Mouse (Mus musculus) heart, embryonic 11.5 days (tissue): ENCODE measurements at regions not wholly inside any gene's neighbourhood (a gene's known extent, or its start where the extent isn't known, plus 50 kb on each side); places are given as distances from the start of the nearest gene placed in this dataset.

ENCODE experiments used
- ATAC-seq: fragments of 200-750 bp; cut with Nextera tagmentation; replicated peaks from 2 replicates; pipeline ENCODE4 v1.8.0; 2017; ENCODE audit warnings: moderate library complexity; ENCODE audit not compliant: insufficient number of reproducible peaks, low FRiP score, low TSS enrichment
- H3K27ac ChIP-seq: fragments of 300-500 bp; sonication (generic); 2 replicates; pipeline ENCODE4 v1.5.1; 2014; ENCODE audit warnings: mild to moderate bottlenecking, low read depth, low read length
- H3K27me3 ChIP-seq: fragments of 300-500 bp; sonication (generic); 2 replicates; pipeline ENCODE4 v1.6.1; 2014; ENCODE audit warnings: mild to moderate bottlenecking, low read length, mixed read lengths; ENCODE audit not compliant: control insufficient read depth, insufficient read depth
- H3K36me3 ChIP-seq: fragments of 300-500 bp; sonication (generic); 2 replicates; pipeline ENCODE4 v1.6.1; 2014; ENCODE audit warnings: mild to moderate bottlenecking, low read length, moderate library complexity, mixed read lengths; ENCODE audit not compliant: control insufficient read depth, insufficient read depth
- H3K4me1 ChIP-seq: fragments of 300-500 bp; sonication (generic); 2 replicates; pipeline ENCODE4 v1.6.1; 2014; ENCODE audit warnings: low read length; ENCODE audit not compliant: control insufficient read depth, insufficient read depth
- H3K4me2 ChIP-seq: fragments of 300-500 bp; sonication (generic); 2 replicates; pipeline ENCODE4 v1.6.1; 2014; ENCODE audit warnings: mild to moderate bottlenecking, moderate library complexity
- H3K4me3 ChIP-seq: fragments of 300-500 bp; sonication (generic); 2 replicates; pipeline ENCODE4 v1.5.1; 2014; ENCODE audit warnings: low read depth, low read length
- H3K9ac ChIP-seq: fragments of 300-500 bp; sonication (generic); 2 replicates; pipeline ENCODE4 v1.6.1; 2014; ENCODE audit warnings: mild to moderate bottlenecking, low read depth, low read length, moderate library complexity
- H3K9me3 ChIP-seq: fragments of 300-500 bp; sonication (generic); replicated peaks from 2 replicates; pipeline ENCODE4 v1.6.1; 2016; ENCODE audit warnings: low read length; ENCODE audit not compliant: control insufficient read depth
- WGBS: fragments of 180-500 bp; shearing (Covaris S2); extraction: QIAGEN DNeasy Blood & Tissue Kit; methylation state at CpG from one replicate; pipeline ENCODE4 v1.1.7; 2014; ENCODE audit not compliant: insufficient replicate concordance; 5-methylcytosine and 5-hydroxymethylcytosine counted together

GRCm38 (mm10) chr8:8826801-8827200 lies 136.5 kb upstream of the Arglu1 start:
- no peak overlapping the region for H3K9ac ChIP-seq
- no peak overlapping the region for H3K4me2 ChIP-seq
- no peaks in the 10 kb centered on the region for H3K9me3 ChIP-seq
- no peak overlapping the region for H3K27ac ChIP-seq
- H3K36me3 ChIP-seq: no peaks in the 10 kb centered on the region
- 76% methylated on average over 9 of the region's 9 CpGs for WGBS
- ATAC-seq: no peak
- no peaks in the 10 kb centered on the region for H3K4me1 ChIP-seq
- H3K4me3 ChIP-seq: no peak overlapping the region
- H3K27me3 ChIP-seq: no peaks in the 10 kb centered on the region

DNA sequence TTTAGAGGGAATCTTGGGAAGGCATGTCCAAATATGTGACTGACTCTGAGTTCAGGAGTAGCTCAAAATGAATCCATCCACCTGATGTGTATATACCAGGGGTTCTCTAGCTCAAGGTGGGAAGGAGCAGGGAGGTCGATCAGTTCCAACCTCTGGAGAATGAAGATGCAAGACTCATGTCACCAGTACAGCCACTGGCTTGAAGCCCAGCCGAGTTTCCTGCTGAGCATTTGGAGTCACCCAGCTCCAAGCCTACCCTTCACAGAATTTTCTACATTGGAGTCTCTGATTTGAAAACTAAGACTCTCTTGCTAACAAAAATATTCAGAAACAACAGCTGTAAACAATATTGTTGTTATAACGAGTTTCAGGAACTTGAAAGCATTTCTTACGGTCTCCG lies 134.6 kb upstream of the Arglu1 start:
- Histone ChIP-seq H3K36me3 (no peaks in the 10 kb centered on the region), H3K4me1 (peaks cover 8% of the 10 kb centered on the region), H3K4me3 (no peak overlapping the region), H3K9me3 (no peaks in the 10 kb centered on the region), H3K4me2 (no peak overlapping the region), H3K9ac (no peak overlapping the region), H3K27ac (no peak overlapping the region), H3K27me3 (no peaks in the 10 kb centered on the region)
- ATAC-seq: no peak
- 79% methylated on average over 5 of the region's 5 CpGs for WGBS

DNA sequence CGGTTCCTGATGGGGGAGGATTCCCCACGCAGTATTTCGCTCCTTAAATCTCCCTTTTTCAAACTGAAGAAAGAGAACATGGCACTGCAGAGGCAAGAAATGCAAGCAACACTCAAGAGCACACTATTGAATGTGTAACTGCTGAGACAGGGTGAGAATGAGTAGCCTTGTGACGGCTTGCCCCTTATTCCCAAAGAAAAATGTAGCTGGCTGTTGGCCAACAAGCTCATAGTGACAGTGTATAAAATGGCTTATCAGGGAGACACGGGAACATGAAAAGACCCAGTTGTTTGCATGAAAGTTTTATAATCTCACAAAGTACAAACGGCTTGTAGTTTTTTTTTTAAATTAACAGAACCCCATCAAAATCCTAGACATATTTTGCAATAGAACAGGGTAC lies 130.8 kb upstream of the Arglu1 start:
- H3K4me2 ChIP-seq: no peak overlapping the region
- H3K9me3 ChIP-seq: no peaks in the 10 kb centered on the region
- WGBS: 51% methylated on average over 6 of the region's 6 CpGs
- ATAC-seq: no peak
- H3K9ac ChIP-seq: no peak overlapping the region
- no peaks in the 10 kb centered on the region for H3K27me3 ChIP-seq
- peaks cover 8% of the 10 kb centered on the region for H3K4me1 ChIP-seq
- H3K4me3 ChIP-seq: no peak overlapping the region
- no peaks in the 10 kb centered on the region for H3K36me3 ChIP-seq
- H3K27ac ChIP-seq: no peak overlapping the region

DNA sequence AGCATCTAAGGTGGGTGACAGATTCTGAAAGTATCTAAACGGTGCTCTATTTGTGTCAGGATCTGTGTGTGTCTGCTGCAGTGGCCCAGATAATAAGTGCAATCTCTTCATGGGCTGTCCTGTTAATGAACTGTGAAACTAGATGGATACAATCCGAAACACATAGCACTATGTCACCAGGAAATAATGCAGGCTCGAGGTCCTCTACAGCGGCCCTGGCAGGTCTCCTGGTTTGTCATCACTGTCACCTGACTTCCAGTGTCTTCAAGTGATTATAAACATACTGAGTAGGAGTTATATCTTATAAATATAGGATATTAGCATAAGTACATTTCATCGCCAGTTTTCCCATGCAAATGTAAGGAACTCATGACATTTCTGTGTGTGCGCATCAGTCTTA lies 130.3 kb upstream of the Arglu1 start:
- H3K4me1 ChIP-seq: peaks cover 8% of the 10 kb centered on the region
- H3K36me3 ChIP-seq: no peaks in the 10 kb centered on the region
- 64% methylated on average over 6 of the region's 6 CpGs for WGBS
- no peak overlapping the region for H3K9ac ChIP-seq
- no peak overlapping the region for H3K4me3 ChIP-seq
- H3K27me3 ChIP-seq: no peaks in the 10 kb centered on the region
- H3K4me2 ChIP-seq: no peak overlapping the region
- no peak overlapping the region for H3K27ac ChIP-seq
- no peaks in the 10 kb centered on the region for H3K9me3 ChIP-seq
- ATAC-seq: no peak

DNA sequence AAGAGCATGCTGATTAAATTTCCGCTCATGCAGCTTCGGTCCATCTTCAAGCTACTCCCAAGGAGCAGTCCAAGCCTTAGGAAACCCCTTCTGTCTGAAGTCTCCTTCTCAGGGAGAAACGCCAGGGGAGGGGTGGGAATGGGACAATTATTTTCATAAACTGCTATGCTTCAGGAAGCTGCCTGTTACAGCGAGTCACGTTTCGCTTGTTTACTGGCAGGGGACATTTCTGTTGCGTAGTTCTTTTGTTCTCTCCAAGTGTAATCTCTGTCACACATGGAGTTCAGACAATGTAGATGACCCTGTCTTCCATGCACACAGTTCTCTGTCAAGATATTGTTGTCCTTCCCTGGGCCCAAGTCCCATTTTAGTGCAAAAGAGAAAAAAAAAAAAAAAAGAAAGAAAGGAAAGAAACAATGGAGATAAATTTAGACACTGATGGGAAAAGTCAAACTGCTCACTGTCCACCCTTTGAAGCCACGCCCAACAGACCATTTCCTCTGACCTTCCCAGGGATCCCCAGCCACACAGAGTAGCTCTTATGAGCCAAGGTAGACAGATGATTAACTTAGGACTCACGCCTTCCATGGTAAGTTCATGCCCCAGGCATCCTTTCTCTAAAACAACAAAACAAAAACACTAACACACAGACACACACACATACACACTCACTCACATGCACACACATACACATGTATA lies 129.1 kb upstream of the Arglu1 start:
- no peak for ATAC-seq
- Histone ChIP-seq H3K36me3 (no peaks in the 10 kb centered on the region), H3K4me2 (no peak overlapping the region), H3K9ac (no peak overlapping the region), H3K27me3 (no peaks in the 10 kb centered on the region), H3K4me1 (peaks cover 8% of the 10 kb centered on the region), H3K4me3 (no peak overlapping the region), H3K9me3 (no peaks in the 10 kb centered on the region), H3K27ac (no peak overlapping the region)
- 71% methylated on average over 9 of the region's 9 CpGs for WGBS

GRCm38 (mm10) chr8:8812807-8813167 lies 122.5 kb upstream of the Arglu1 start:
- Histone ChIP-seq H3K4me3 (no peak overlapping the region), H3K36me3 (no peaks in the 10 kb centered on the region), H3K27me3 (no peaks in the 10 kb centered on the region), H3K9me3 (no peaks in the 10 kb centered on the region), H3K9ac (no peak overlapping the region), H3K4me2 (no peak overlapping the region), H3K4me1 (no peaks in the 10 kb centered on the region), H3K27ac (no peak overlapping the region)
- no peak for ATAC-seq
- 84% methylated on average over 5 of the region's 5 CpGs for WGBS

DNA sequence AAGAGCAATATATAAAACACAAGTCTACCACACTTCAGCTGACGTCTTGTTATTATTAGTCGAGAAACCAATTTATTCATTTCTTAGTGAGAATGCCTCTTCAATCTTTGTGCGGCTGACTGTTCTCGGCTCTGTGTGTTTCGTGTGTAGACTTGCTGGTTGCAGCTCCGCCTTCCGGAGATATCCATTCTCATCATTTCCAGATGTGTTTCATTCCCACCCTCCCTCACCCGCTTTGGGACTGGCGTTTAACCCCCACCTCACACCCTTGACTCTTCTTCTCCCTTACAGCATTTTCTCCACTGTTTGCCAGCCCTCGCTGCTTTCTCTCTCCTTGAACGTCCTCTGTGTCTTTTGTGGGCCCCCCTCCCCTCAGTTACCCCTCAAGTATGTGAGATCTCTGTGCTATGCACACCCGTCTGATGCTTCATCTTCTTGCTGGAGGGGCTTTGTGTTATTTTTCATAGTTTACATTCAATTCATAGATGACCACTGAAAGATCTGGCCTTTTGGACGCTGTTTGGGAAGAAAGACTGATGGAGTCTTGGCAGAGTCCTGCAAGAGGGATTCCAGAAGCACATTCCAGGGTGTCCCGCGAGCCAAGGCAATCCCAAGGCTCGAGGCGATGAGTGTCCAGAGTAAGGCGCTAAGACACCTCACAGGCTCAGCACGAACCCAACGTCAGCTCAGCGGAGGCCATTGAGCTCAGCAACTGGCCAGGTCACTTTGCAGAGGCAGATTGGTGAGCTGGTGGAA lies 121.9 kb upstream of the Arglu1 start:
- Histone ChIP-seq H3K27ac (no peak overlapping the region), H3K27me3 (no peaks in the 10 kb centered on the region), H3K9me3 (no peaks in the 10 kb centered on the region), H3K4me2 (no peak overlapping the region), H3K4me3 (no peak overlapping the region), H3K36me3 (no peaks in the 10 kb centered on the region), H3K9ac (no peak overlapping the region), H3K4me1 (no peaks in the 10 kb centered on the region)
- ATAC-seq: no peak
- WGBS: 75% methylated on average over 21 of the region's 21 CpGs

GRCm38 (mm10) chr8:8810928-8811327 lies 120.6 kb upstream of the Arglu1 start:
- H3K27ac ChIP-seq: no peak overlapping the region
- no peaks in the 10 kb centered on the region for H3K36me3 ChIP-seq
- no peaks in the 10 kb centered on the region for H3K4me1 ChIP-seq
- H3K9me3 ChIP-seq: no peaks in the 10 kb centered on the region
- no peak overlapping the region for H3K9ac ChIP-seq
- H3K27me3 ChIP-seq: no peaks in the 10 kb centered on the region
- H3K4me2 ChIP-seq: no peak overlapping the region
- 72% methylated on average over 4 of the region's 4 CpGs for WGBS
- no peak for ATAC-seq
- H3K4me3 ChIP-seq: no peak overlapping the region
